Mouse (Mus musculus) cerebellum, adult 2 months (tissue): Measurements from ENCODE around the gene Eif4g2.

Source experiments
- CTCF ChIP-seq: fragments of 200-500 bp; IDR thresholded peaks from 2 replicates; pipeline ENCODE4 v1.5.1; 2011; ENCODE audit warnings: low read depth, mild to moderate bottlenecking, control low read depth, low read length, moderate library complexity, borderline replicate concordance; ENCODE audit not compliant: insufficient read depth
- POLR2A ChIP-seq: fragments of 200-500 bp; IDR thresholded peaks from 2 replicates; pipeline ENCODE4 v1.6.1; 2011; ENCODE audit warnings: low read length, control low read depth, borderline replicate concordance; ENCODE audit not compliant: insufficient read depth

GRCm38 (mm10) chr7:111020814-111021213 is 62.0 kb downstream of the Eif4g2 start:
- TF ChIP-seq POLR2A (no peak), CTCF (no peak)
